Mouse (Mus musculus) testis, adult 2 months (tissue): Measurements from ENCODE around the gene Crls1. TPM values are rescaled to one million over a fixed set of nuclear protein-coding genes. Genes with fewer than 3 reads are reported as not detected.

Experiments used
- H3K27ac ChIP-seq: fragments of 200-500 bp; 2 replicates; pipeline ENCODE4 v1.5.1; 2012; ENCODE audit warnings: low read depth, low read length; ENCODE audit not compliant: control insufficient read depth, insufficient read depth
- H3K27me3 ChIP-seq: fragments of 200-500 bp; 2 replicates; pipeline ENCODE4 v1.6.1; 2012; ENCODE audit warnings: mild to moderate bottlenecking, low read length, moderate library complexity; ENCODE audit not compliant: control insufficient read depth, insufficient read depth
- H3K36me3 ChIP-seq: fragments of 200-500 bp; 2 replicates; pipeline ENCODE4 v1.6.1; 2012; ENCODE audit warnings: mild to moderate bottlenecking, low read length; ENCODE audit not compliant: control insufficient read depth, insufficient read depth
- H3K4me1 ChIP-seq: fragments of 200-500 bp; 2 replicates; pipeline ENCODE4 v1.6.1; 2012; ENCODE audit warnings: low read length; ENCODE audit not compliant: control insufficient read depth, insufficient read depth
- H3K4me3 ChIP-seq: fragments of 200-500 bp; 2 replicates; pipeline ENCODE4 v1.5.1; 2012; ENCODE audit warnings: low read depth, mild to moderate bottlenecking, low read length, moderate library complexity, mixed read lengths; ENCODE audit not compliant: control insufficient read depth
- CTCF ChIP-seq: fragments of 200-500 bp; IDR thresholded peaks from 2 replicates; pipeline ENCODE4 v1.5.1; 2012; ENCODE audit warnings: low read depth, mild to moderate bottlenecking, inconsistent platforms, low read length, moderate library complexity; ENCODE audit not compliant: control insufficient read depth, insufficient read depth, insufficient replicate concordance
- POLR2A ChIP-seq: fragments of 200-500 bp; IDR thresholded peaks from 2 replicates; pipeline ENCODE4 v1.6.1; 2012; ENCODE audit warnings: low read depth, mild to moderate bottlenecking, inconsistent platforms, low read length, moderate library complexity; ENCODE audit not compliant: control insufficient read depth
- polyA plus RNA-seq: library from polyadenylated mRNA; depleted of rRNA; stranded (reverse); fragments of >200 nt; gene quantifications from 2 replicates; pipeline ENCODE4 v1.2.3, GENCODE M21; 2012; rRNA removed

The Crls1 gene
- polyA plus RNA-seq, 1 experiment: 182 TPM

DNA sequence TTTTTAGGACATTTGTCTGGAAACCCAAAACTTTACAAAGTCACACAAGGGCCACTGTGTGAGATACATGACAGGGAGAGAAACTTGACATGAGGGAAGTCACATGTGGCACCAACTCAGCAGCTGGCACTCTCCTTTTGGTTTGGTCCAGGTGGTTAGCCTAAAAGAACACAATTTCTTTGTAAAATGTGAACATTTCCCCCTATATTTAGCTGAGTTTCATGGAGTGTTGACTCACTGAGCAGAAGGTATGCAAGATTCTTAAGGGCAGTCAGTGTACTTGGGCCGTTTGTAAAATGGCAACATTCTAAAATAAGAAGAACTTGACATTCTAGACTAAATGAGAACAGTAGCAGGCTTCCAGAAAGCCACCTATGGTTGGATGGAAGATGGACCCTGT is 68.3 kb downstream of the Crls1 start:
- TF ChIP-seq POLR2A (no peak), CTCF (no peak)
- Histone ChIP-seq H3K27me3 (no peaks in the 10 kb centered on the region), H3K36me3 (no peaks in the 10 kb centered on the region), H3K27ac (no peak overlapping the region), H3K4me3 (no peak overlapping the region), H3K4me1 (no peaks in the 10 kb centered on the region)

Other genes with a start within 250 kb of the Crls1 start
- gene Shld1, start 159.7 kb upstream of the Crls1 start, polyA plus RNA-seq: 2.4 and 2.7 TPM in 2 replicates
- 2.1 and 2.5 TPM in 2 replicates for gene Chgb, start 65.4 kb upstream of the Crls1 start, polyA plus RNA-seq
- gene Trmt6, start 30.6 kb upstream of the Crls1 start, polyA plus RNA-seq: 3.7 and 4.3 TPM in 2 replicates
- 3.0 and 3.2 TPM in 2 replicates for gene Mcm8, start 30.5 kb upstream of the Crls1 start, polyA plus RNA-seq
- 3.9 and 4.3 TPM in 2 replicates for gene Lrrn4, start 34.2 kb downstream of the Crls1 start, polyA plus RNA-seq
- gene Fermt1, start 99.2 kb downstream of the Crls1 start, polyA plus RNA-seq: 0.08 TPM in 1 of 2 replicates, not detected in the other